Mouse (Mus musculus): ENCODE measurements around the gene Cpne1. TPM values are rescaled to one million over a fixed set of nuclear protein-coding genes. Genes with fewer than 3 reads are reported as not detected.

Cpne1 gene
- polyA plus RNA-seq (2014; fragmentation: Nextera tagmentation; extraction: Ambion mirVana): 21.4 and 23.2 TPM in 2 replicates

DNA sequence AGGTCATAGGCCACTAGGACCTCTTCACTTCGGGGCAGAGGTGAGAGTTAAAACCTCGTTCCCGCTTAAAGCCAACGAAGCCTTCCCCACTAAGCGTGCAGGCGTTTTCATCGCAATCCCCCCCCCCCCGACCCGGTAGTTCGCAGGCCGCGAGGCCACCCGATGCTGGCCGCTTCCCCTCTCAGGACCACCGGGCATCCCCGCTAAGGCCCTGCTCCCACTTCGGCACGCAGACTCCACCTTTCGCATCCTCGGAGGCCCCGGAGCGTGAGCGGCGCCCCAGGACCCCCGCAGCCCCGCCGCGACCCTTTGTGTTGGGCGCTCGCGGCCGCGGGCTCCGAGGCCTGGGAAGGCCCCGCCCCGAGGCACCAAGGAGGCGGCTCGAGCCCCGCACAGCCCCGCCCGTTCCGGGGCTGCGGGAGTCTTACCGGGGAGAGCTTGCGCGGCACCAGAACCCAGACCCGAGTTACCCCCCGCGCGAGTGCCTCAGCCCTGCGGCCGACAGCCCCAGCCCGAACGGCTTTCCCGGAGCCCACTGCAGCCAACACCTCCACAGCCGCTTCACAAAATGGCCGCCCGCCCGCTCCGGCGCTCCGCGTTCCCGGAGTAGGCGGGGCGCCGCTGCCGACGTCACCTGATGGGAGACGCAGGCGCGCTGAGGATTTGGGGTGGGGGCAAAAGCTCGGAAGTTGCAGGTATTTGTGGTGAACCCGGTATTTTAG is at the start of gene Cpne1, which contains the start of gene Rbm12:
TSS of gene Cpne1 (minus strand) at position 608 of the 722 bp plus-strand sequence.
TSS of gene Rbm12 (minus strand) at position 621 of the 722 bp plus-strand sequence.
- ATAC-seq (ENCODE audit: low FRiP score, low TSS enrichment) (peak; percentile 92), DNase-seq (peak; percentile 98)
- no peaks in the 10 kb centered on the region for H3K9me3 ChIP-seq (ENCODE audit: control insufficient read depth, low read length)
- H3K9ac ChIP-seq (replicated peaks; ENCODE audit: low read length): peak within 1 kb of the TSS; percentile 96
- H3K4me3 ChIP-seq (replicated peaks; ENCODE audit: low read depth, low read length): peak within 1 kb of the TSS; percentile 97
- no peaks in the 10 kb centered on the region for H3K36me3 ChIP-seq (ENCODE audit: control insufficient read depth, insufficient read depth, low read length)
- H3K27ac ChIP-seq (replicated peaks; ENCODE audit: low read depth, low read length): peak within 1 kb of the TSS; percentile 92
- WGBS: under 1% methylated on average over 74 of the region's 74 CpGs
- H3K4me1 ChIP-seq (ENCODE audit: control insufficient read depth, insufficient read depth, low read length): peaks cover 16% of the 10 kb centered on the region
- no peaks in the 10 kb centered on the region for H3K27me3 ChIP-seq (ENCODE audit: control insufficient read depth, insufficient read depth, low read length)
- peak within 1 kb of the TSS; percentile 74 for H3K4me2 ChIP-seq (ENCODE audit: low read length)

DNA sequence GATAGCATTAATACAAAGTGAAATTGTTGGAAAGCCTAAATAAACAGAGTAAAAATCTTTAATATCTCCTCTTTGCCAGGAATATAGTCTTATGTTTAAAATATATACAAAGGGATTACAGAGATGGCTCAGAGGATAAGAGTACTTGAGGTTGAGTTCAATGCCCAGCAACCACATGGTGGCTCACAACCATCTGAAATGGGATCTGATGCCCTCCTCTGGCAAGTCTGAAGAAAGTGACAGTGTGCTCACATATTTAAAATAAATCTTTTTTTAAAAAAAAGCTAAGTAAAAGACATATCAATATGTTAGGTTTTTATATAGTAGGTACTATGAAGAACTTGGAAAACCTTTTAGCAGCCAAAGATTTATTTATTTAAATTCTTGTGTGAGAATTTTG is 39.8 kb upstream of the Cpne1 start:
- Histone ChIP-seq H3K36me3 (ENCODE audit: control insufficient read depth, insufficient read depth, low read length) (peaks cover 77% of the 10 kb centered on the region), H3K27me3 (ENCODE audit: control insufficient read depth, insufficient read depth, low read length) (no peaks in the 10 kb centered on the region), H3K27ac (replicated peaks; ENCODE audit: low read depth, low read length) (no peak overlapping the region), H3K4me1 (ENCODE audit: control insufficient read depth, insufficient read depth, low read length) (no peaks in the 10 kb centered on the region), H3K4me2 (ENCODE audit: low read length) (no peak overlapping the region), H3K9me3 (ENCODE audit: control insufficient read depth, low read length) (no peaks in the 10 kb centered on the region), H3K4me3 (replicated peaks; ENCODE audit: low read depth, low read length) (no peak overlapping the region), H3K9ac (replicated peaks; ENCODE audit: low read length) (no peak overlapping the region)
- no peak for ATAC-seq (ENCODE audit: low FRiP score, low TSS enrichment)
- no peak for DNase-seq

DNA sequence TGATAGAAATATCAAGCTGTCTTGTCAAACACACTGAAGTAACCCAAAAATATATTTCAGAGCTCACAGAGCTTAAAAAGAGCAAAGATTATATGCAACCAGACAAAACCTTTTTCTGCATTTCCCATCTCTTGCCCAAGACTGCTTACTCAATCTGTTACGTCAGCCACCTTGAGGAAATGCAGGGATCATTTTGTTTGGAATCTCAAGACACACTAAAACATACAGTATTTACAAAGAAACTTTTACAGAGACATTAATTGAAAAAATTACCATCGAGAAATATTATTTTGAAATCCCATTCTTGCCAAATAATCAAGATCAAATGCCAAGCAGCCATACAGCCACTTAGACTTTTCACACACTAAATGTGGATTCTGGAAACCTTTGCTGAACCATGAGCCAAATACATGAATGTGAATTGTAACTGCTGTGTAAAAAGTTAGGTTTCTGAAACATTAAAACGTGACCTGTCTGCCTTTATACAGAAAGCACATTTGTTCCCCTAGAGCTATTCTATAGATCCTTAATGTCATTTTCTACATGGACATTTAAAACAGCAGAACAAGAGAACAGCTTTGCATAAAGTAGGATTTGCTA is 35.7 kb upstream of the Cpne1 start:
- Histone ChIP-seq H3K36me3 (ENCODE audit: control insufficient read depth, insufficient read depth, low read length) (peaks cover 52% of the 10 kb centered on the region), H3K9ac (replicated peaks; ENCODE audit: low read length) (no peak overlapping the region), H3K27ac (replicated peaks; ENCODE audit: low read depth, low read length) (no peak overlapping the region), H3K27me3 (ENCODE audit: control insufficient read depth, insufficient read depth, low read length) (no peaks in the 10 kb centered on the region), H3K4me3 (replicated peaks; ENCODE audit: low read depth, low read length) (no peak overlapping the region), H3K4me1 (ENCODE audit: control insufficient read depth, insufficient read depth, low read length) (no peaks in the 10 kb centered on the region), H3K4me2 (ENCODE audit: low read length) (no peak overlapping the region), H3K9me3 (ENCODE audit: control insufficient read depth, low read length) (no peaks in the 10 kb centered on the region)
- ATAC-seq (ENCODE audit: low FRiP score, low TSS enrichment) (no peak), DNase-seq (no peak)
- 89% methylated on average over 3 of the region's 3 CpGs for WGBS

GRCm38 (mm10) chr2:156146272-156146989 is 34.7 kb upstream of the Cpne1 start:
- H3K36me3 ChIP-seq (ENCODE audit: control insufficient read depth, insufficient read depth, low read length): peaks cover 51% of the 10 kb centered on the region

GRCm38 (mm10) chr2:156145486-156146130 is 33.8 kb upstream of the Cpne1 start:
- no peak for ATAC-seq (ENCODE audit: low FRiP score, low TSS enrichment)
- 70% methylated on average over 11 of the region's 11 CpGs for WGBS
- Histone ChIP-seq H3K27ac (replicated peaks; ENCODE audit: low read depth, low read length) (no peak overlapping the region), H3K27me3 (ENCODE audit: control insufficient read depth, insufficient read depth, low read length) (no peaks in the 10 kb centered on the region), H3K4me3 (replicated peaks; ENCODE audit: low read depth, low read length) (no peak overlapping the region; the same call in 1 of the 2 replicates), H3K36me3 (ENCODE audit: control insufficient read depth, insufficient read depth, low read length) (peaks cover 45% of the 10 kb centered on the region), H3K9ac (replicated peaks; ENCODE audit: low read length) (no peak overlapping the region), H3K9me3 (ENCODE audit: control insufficient read depth, low read length) (no peaks in the 10 kb centered on the region), H3K4me2 (ENCODE audit: low read length) (peak overlapping the region; percentile 56), H3K4me1 (ENCODE audit: control insufficient read depth, insufficient read depth, low read length) (no peaks in the 10 kb centered on the region)
- no peak for DNase-seq

More at GRCm38 (mm10) chr2:156146272-156146989, 34.7 kb upstream of the Cpne1 start:
- H3K9ac ChIP-seq (replicated peaks; ENCODE audit: low read length): no peak overlapping the region
- WGBS: 73% methylated on average over 5 of the region's 5 CpGs
- H3K27ac ChIP-seq (replicated peaks; ENCODE audit: low read depth, low read length): no peak overlapping the region
- H3K9me3 ChIP-seq (ENCODE audit: control insufficient read depth, low read length): no peaks in the 10 kb centered on the region
- H3K4me1 ChIP-seq (ENCODE audit: control insufficient read depth, insufficient read depth, low read length): no peaks in the 10 kb centered on the region
- no peak for ATAC-seq (ENCODE audit: low FRiP score, low TSS enrichment)
- no peak for DNase-seq
- no peak overlapping the region for H3K4me2 ChIP-seq (ENCODE audit: low read length)
- H3K27me3 ChIP-seq (ENCODE audit: control insufficient read depth, insufficient read depth, low read length): no peaks in the 10 kb centered on the region
- no peak overlapping the region for H3K4me3 ChIP-seq (replicated peaks; ENCODE audit: low read depth, low read length)

GRCm38 (mm10) chr2:156143953-156144724 is 32.4 kb upstream of the Cpne1 start, which contains the start of the genes Romo1 and Nfs1:
Gene Romo1 (plus strand): TSS chr2:156144039.
Gene Nfs1 (minus strand): TSS chr2:156144186.
- H3K4me1 ChIP-seq (ENCODE audit: control insufficient read depth, insufficient read depth, low read length): no peaks in the 10 kb centered on the region
- H3K9ac ChIP-seq (replicated peaks; ENCODE audit: low read length): peak within 1 kb of the TSS; percentile 75
- H3K4me2 ChIP-seq (ENCODE audit: low read length): peak within 1 kb of the TSS; percentile 56
- H3K36me3 ChIP-seq (ENCODE audit: control insufficient read depth, insufficient read depth, low read length): peaks cover 33% of the 10 kb centered on the region
- WGBS: 0% methylated on average over 69 of the region's 70 CpGs
- H3K4me3 ChIP-seq (replicated peaks; ENCODE audit: low read depth, low read length): peak within 1 kb of the TSS; percentile 81
- peak; percentile 99 for ATAC-seq (ENCODE audit: low FRiP score, low TSS enrichment)
- peak; percentile 98 for DNase-seq
- H3K9me3 ChIP-seq (ENCODE audit: control insufficient read depth, low read length): no peaks in the 10 kb centered on the region
- peak within 1 kb of the TSS; percentile 94 for H3K27ac ChIP-seq (replicated peaks; ENCODE audit: low read depth, low read length)
- no peaks in the 10 kb centered on the region for H3K27me3 ChIP-seq (ENCODE audit: control insufficient read depth, insufficient read depth, low read length)

- Histone ChIP-seq H3K27ac (replicated peaks; ENCODE audit: low read depth, low read length) (peak overlapping the region; percentile 94), H3K4me3 (replicated peaks; ENCODE audit: low read depth, low read length) (peak overlapping the region; percentile 81), H3K36me3 (ENCODE audit: control insufficient read depth, insufficient read depth, low read length) (peaks cover 26% of the 10 kb centered on the region), H3K4me2 (ENCODE audit: low read length) (peak overlapping the region; percentile 56), H3K9ac (replicated peaks; ENCODE audit: low read length) (peak overlapping the region; percentile 75), H3K9me3 (ENCODE audit: control insufficient read depth, low read length) (no peaks in the 10 kb centered on the region), H3K4me1 (ENCODE audit: control insufficient read depth, insufficient read depth, low read length) (no peaks in the 10 kb centered on the region), H3K27me3 (ENCODE audit: control insufficient read depth, insufficient read depth, low read length) (no peaks in the 10 kb centered on the region)
- ATAC-seq (ENCODE audit: low FRiP score, low TSS enrichment): no peak
- no peak for DNase-seq
- WGBS: 2% methylated on average over 16 of the region's 16 CpGs
Measured at GRCm38 (mm10) chr2:156143367-156143766, 31.6 kb upstream of the Cpne1 start.

GRCm38 (mm10) chr2:156142820-156143219 is 31.1 kb upstream of the Cpne1 start:
- Histone ChIP-seq H3K27ac (replicated peaks; ENCODE audit: low read depth, low read length) (no peak overlapping the region), H3K9me3 (ENCODE audit: control insufficient read depth, low read length) (no peaks in the 10 kb centered on the region), H3K27me3 (ENCODE audit: control insufficient read depth, insufficient read depth, low read length) (no peaks in the 10 kb centered on the region), H3K4me3 (replicated peaks; ENCODE audit: low read depth, low read length) (peak overlapping the region; percentile 81; the same call in 1 of the 2 replicates), H3K4me1 (ENCODE audit: control insufficient read depth, insufficient read depth, low read length) (no peaks in the 10 kb centered on the region), H3K4me2 (ENCODE audit: low read length) (peak overlapping the region; percentile 56), H3K9ac (replicated peaks; ENCODE audit: low read length) (no peak overlapping the region), H3K36me3 (ENCODE audit: control insufficient read depth, insufficient read depth, low read length) (peaks cover 20% of the 10 kb centered on the region)
- ATAC-seq (ENCODE audit: low FRiP score, low TSS enrichment) (no peak), DNase-seq (no peak)
- WGBS: 91% methylated on average over 2 of the region's 2 CpGs
